ENCODE assay signal across 16 mouse cellular contexts in genomic region chr5:150370291-150370690, GRCm38 (mm10).
"Had no signal": no experiment of that assay in that cellular context is flagged by ENCODE, and none has a peak within 500 bp of the region (broad histone marks: within the 10 kb centered on the region; RNA-seq: fewer than 3 reads in every experiment).

No protein-coding gene starts in this region.

- H3K9ac ChIP-seq: lung, embryonic 15.5 days; midbrain, embryonic 13.5 days; midbrain, embryonic 15.5 days; neural tube, embryonic 12.5 days; stomach, embryonic 15.5 days had no signal

- H3K36me3 ChIP-seq: lung, embryonic 15.5 days; stomach, embryonic 15.5 days had no signal

- ATAC-seq: lung, postnatal 0 days; midbrain, embryonic 13.5 days; midbrain, embryonic 15.5 days had no signal

- H3K4me1 ChIP-seq: lung, embryonic 15.5 days; megakaryocyte, embryonic 14.5 days; midbrain, embryonic 13.5 days; midbrain, embryonic 15.5 days; neural tube, embryonic 12.5 days had no signal

- H3K27me3 ChIP-seq: lung, embryonic 15.5 days; megakaryocyte, embryonic 14.5 days; midbrain, embryonic 13.5 days; midbrain, embryonic 15.5 days; neural tube, embryonic 12.5 days; stomach, embryonic 15.5 days had no signal

- H3K27ac ChIP-seq: lung, embryonic 15.5 days; macrophage; midbrain, embryonic 13.5 days; midbrain, embryonic 15.5 days; neural tube, embryonic 12.5 days; stomach, embryonic 15.5 days; stomach, postnatal 0 days had no signal

- DNase-seq: lung, postnatal 14 days; lung, postnatal 36 days; right cerebral cortex, postnatal 14 days; thymus, adult 2 months; thymus, postnatal 25 days; thymus, postnatal 4 days had no signal

- H3K4me2 ChIP-seq: lung, embryonic 15.5 days; midbrain, embryonic 11.5 days; midbrain, embryonic 13.5 days; midbrain, embryonic 15.5 days; neural tube, embryonic 12.5 days; stomach, embryonic 15.5 days had no signal

- H3K4me3 ChIP-seq: lung, embryonic 15.5 days; megakaryocyte, embryonic 14.5 days; midbrain, embryonic 13.5 days; midbrain, embryonic 15.5 days; neural tube, embryonic 12.5 days; stomach, embryonic 15.5 days had no signal

- H3K9me3 ChIP-seq: midbrain, embryonic 13.5 days; midbrain, embryonic 15.5 days; neural tube, embryonic 12.5 days; stomach, embryonic 15.5 days had no signal
